Mouse (Mus musculus) hindbrain, embryonic 14.5 days (tissue): ENCODE measurements around the gene Ociad1. TPM values are rescaled to one million over a fixed set of nuclear protein-coding genes. Genes with fewer than 3 reads are reported as not detected.

Source experiments
- ATAC-seq: fragments of 200-750 bp; cut with Nextera tagmentation; 2 replicates; pipeline ENCODE4 v1.8.0; 2017; ENCODE audit warnings: moderate number of reproducible peaks, mild to moderate bottlenecking, moderate TSS enrichment, moderate library complexity; ENCODE audit not compliant: low FRiP score
- DNase-seq: peaks from one replicate; pipeline ENCODE4 v3.0.0-alpha.2; 2015; ENCODE audit warnings: low spot score
- H3K27ac ChIP-seq: fragments of 300-500 bp; sonication (generic); 2 replicates; pipeline ENCODE4 v1.5.1; 2014; ENCODE audit warnings: mild to moderate bottlenecking, moderate library complexity
- H3K27me3 ChIP-seq: fragments of 300-500 bp; sonication (generic); 2 replicates; pipeline ENCODE4 v1.6.1; 2014; ENCODE audit warnings: mild to moderate bottlenecking, low read length, mixed read lengths; ENCODE audit not compliant: control insufficient read depth, insufficient read depth
- H3K36me3 ChIP-seq: fragments of 300-500 bp; sonication (generic); replicated peaks from 2 replicates; pipeline ENCODE4 v1.6.1; 2014; ENCODE audit not compliant: control insufficient read depth, insufficient read depth
- H3K4me1 ChIP-seq: fragments of 300-500 bp; sonication (generic); replicated peaks from 2 replicates; pipeline ENCODE4 v1.6.1; 2014; ENCODE audit warnings: antibody characterized with exemption, low read length, mixed read lengths; ENCODE audit not compliant: control insufficient read depth, insufficient read depth
- H3K4me2 ChIP-seq: fragments of 300-500 bp; sonication (generic); replicated peaks from 2 replicates; pipeline ENCODE4 v1.6.1; 2014; ENCODE audit warnings: mild to moderate bottlenecking, moderate library complexity
- H3K4me3 ChIP-seq: fragments of 300-500 bp; sonication (generic); replicated peaks from 2 replicates; pipeline ENCODE4 v1.5.1; 2014; ENCODE audit warnings: mild to moderate bottlenecking, low read length
- H3K9ac ChIP-seq: fragments of 300-500 bp; sonication (generic); 2 replicates; pipeline ENCODE4 v1.6.1; 2014
- H3K9me3 ChIP-seq: fragments of 300-500 bp; sonication (generic); 2 replicates; pipeline ENCODE4 v1.6.1; 2016; ENCODE audit warnings: low read length; ENCODE audit not compliant: control insufficient read depth
- WGBS: fragments of 180-500 bp; shearing (Covaris S2); extraction: QIAGEN DNeasy Blood & Tissue Kit; methylation state at CpG from one replicate; pipeline ENCODE4 v1.1.7; 2014; 5-methylcytosine and 5-hydroxymethylcytosine counted together
- polyA plus RNA-seq: library from polyadenylated mRNA; unstranded; fragments of >200 nt; fragmentation: Nextera tagmentation; extraction: Ambion mirVana; gene quantifications from 2 replicates; pipeline ENCODE4 v1.2.1, GENCODE M21; 2014

The Ociad1 gene
- polyA plus RNA-seq, 1 experiment from 2014 or later: 226 TPM

- H3K4me1 ChIP-seq: no peaks in the 10 kb centered on the region
- H3K9me3 ChIP-seq: no peaks in the 10 kb centered on the region
- H3K27me3 ChIP-seq: no peaks in the 10 kb centered on the region
- H3K27ac ChIP-seq: no peak overlapping the region
- H3K4me2 ChIP-seq: no peak overlapping the region
- H3K4me3 ChIP-seq: no peak overlapping the region
- H3K9ac ChIP-seq: no peak overlapping the region
- no peak for DNase-seq
- WGBS: 92% methylated on average over 7 of the region's 7 CpGs
- H3K36me3 ChIP-seq: peaks cover 82% of the 10 kb centered on the region
- no peak for ATAC-seq
These were observed 9.2 kb downstream of the Ociad1 start for GRCm38 (mm10) chr5:73301601-73302307.

DNA sequence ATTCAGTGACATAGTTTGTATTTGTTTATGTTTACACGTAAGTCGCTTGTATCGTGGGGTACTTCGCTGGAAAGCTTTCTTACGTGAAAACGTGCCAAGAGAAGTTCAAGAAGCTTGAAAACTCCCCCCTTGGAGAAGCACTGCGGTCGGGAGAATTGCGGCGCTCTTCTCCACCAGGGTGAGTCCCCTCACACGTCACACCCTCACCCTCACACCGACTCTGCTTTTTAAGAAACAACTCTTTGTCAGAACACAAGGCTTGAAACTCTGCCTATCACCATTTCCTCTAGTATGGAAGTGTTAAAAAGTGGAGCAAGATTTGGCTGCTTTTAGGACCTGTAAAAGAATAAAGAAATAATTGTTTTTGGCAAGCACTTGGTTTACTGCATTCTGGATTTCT lies 11.9 kb downstream of the Ociad1 start:
- Histone ChIP-seq H3K4me2 (no peak overlapping the region), H3K27ac (no peak overlapping the region), H3K36me3 (peaks cover 89% of the 10 kb centered on the region), H3K27me3 (no peaks in the 10 kb centered on the region), H3K4me3 (no peak overlapping the region), H3K9ac (no peak overlapping the region), H3K9me3 (no peaks in the 10 kb centered on the region), H3K4me1 (no peaks in the 10 kb centered on the region)
- 91% methylated on average over 12 of the region's 12 CpGs for WGBS
- ATAC-seq (no peak), DNase-seq (no peak)

GRCm38 (mm10) chr5:73306486-73306885 lies 13.9 kb downstream of the Ociad1 start:
- Histone ChIP-seq H3K27ac (no peak overlapping the region), H3K4me1 (no peaks in the 10 kb centered on the region), H3K9me3 (no peaks in the 10 kb centered on the region), H3K4me2 (no peak overlapping the region), H3K27me3 (no peaks in the 10 kb centered on the region), H3K9ac (no peak overlapping the region), H3K36me3 (peaks cover 90% of the 10 kb centered on the region), H3K4me3 (no peak overlapping the region)
- no peak for ATAC-seq
- 97% methylated on average over 6 of the region's 6 CpGs for WGBS
- DNase-seq: no peak

DNA sequence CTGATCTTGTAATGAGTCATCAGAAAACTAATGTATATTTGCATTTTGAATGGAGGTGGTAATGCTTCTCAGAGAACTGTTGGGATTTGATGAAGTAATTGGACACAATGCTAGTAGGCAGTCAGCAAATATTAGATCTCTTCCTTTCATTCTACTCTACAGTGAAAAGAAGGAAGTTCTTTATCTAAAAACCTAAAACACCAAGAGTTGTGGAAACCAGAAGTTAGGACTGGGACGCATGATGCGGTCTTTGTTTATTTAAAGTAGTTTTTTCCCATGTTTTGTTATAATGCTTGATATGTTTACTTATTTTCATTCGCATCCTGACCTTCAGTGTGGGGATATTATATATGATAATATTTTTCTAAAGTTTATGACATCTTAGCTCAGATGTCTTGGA lies 14.7 kb downstream of the Ociad1 start:
- DNase-seq (no peak), ATAC-seq (no peak)
- H3K36me3 ChIP-seq: peaks cover 90% of the 10 kb centered on the region
- H3K9ac ChIP-seq: no peak overlapping the region
- H3K4me3 ChIP-seq: no peak overlapping the region
- WGBS: 93% methylated on average over 3 of the region's 3 CpGs
- no peaks in the 10 kb centered on the region for H3K9me3 ChIP-seq
- H3K4me2 ChIP-seq: no peak overlapping the region
- no peak overlapping the region for H3K27ac ChIP-seq
- H3K4me1 ChIP-seq: no peaks in the 10 kb centered on the region
- no peaks in the 10 kb centered on the region for H3K27me3 ChIP-seq

- 91% methylated on average over 4 of the region's 4 CpGs for WGBS
- Histone ChIP-seq H3K27me3 (no peaks in the 10 kb centered on the region), H3K36me3 (peaks cover 95% of the 10 kb centered on the region), H3K27ac (no peak overlapping the region), H3K4me2 (no peak overlapping the region), H3K4me1 (no peaks in the 10 kb centered on the region), H3K9ac (no peak overlapping the region), H3K9me3 (no peaks in the 10 kb centered on the region), H3K4me3 (no peak overlapping the region)
- no peak for DNase-seq
- no peak for ATAC-seq
These were observed 16.9 kb downstream of the Ociad1 start for GRCm38 (mm10) chr5:73309496-73309895.

GRCm38 (mm10) chr5:73310401-73310800 lies 17.8 kb downstream of the Ociad1 start:
- H3K4me3 ChIP-seq: no peak overlapping the region
- WGBS: 91% methylated on average over 1 of the region's 1 CpGs
- H3K27ac ChIP-seq: no peak overlapping the region
- no peak overlapping the region for H3K9ac ChIP-seq
- no peaks in the 10 kb centered on the region for H3K27me3 ChIP-seq
- no peak for DNase-seq
- H3K9me3 ChIP-seq: no peaks in the 10 kb centered on the region
- no peak for ATAC-seq
- peaks cover 95% of the 10 kb centered on the region for H3K36me3 ChIP-seq
- H3K4me2 ChIP-seq: no peak overlapping the region
- H3K4me1 ChIP-seq: no peaks in the 10 kb centered on the region

- H3K4me3 ChIP-seq: no peak overlapping the region
- no peak for DNase-seq
- H3K4me2 ChIP-seq: no peak overlapping the region
- no peaks in the 10 kb centered on the region for H3K9me3 ChIP-seq
- no peak for ATAC-seq
- H3K4me1 ChIP-seq: no peaks in the 10 kb centered on the region
- H3K36me3 ChIP-seq: peaks cover 96% of the 10 kb centered on the region
- no peak overlapping the region for H3K27ac ChIP-seq
- 98% methylated on average over 5 of the region's 5 CpGs for WGBS
- H3K9ac ChIP-seq: no peak overlapping the region
- no peaks in the 10 kb centered on the region for H3K27me3 ChIP-seq
These were observed 18.9 kb downstream of the Ociad1 start for GRCm38 (mm10) chr5:73311458-73311857.

GRCm38 (mm10) chr5:73313591-73313990 lies 21.0 kb downstream of the Ociad1 start:
- no peak overlapping the region for H3K4me3 ChIP-seq
- WGBS: 92% methylated on average over 10 of the region's 10 CpGs
- H3K4me2 ChIP-seq: no peak overlapping the region
- no peak overlapping the region for H3K27ac ChIP-seq
- no peaks in the 10 kb centered on the region for H3K27me3 ChIP-seq
- H3K9ac ChIP-seq: no peak overlapping the region
- H3K4me1 ChIP-seq: no peaks in the 10 kb centered on the region
- H3K9me3 ChIP-seq: no peaks in the 10 kb centered on the region
- DNase-seq (no peak), ATAC-seq (no peak)
- peaks cover 82% of the 10 kb centered on the region for H3K36me3 ChIP-seq

DNA sequence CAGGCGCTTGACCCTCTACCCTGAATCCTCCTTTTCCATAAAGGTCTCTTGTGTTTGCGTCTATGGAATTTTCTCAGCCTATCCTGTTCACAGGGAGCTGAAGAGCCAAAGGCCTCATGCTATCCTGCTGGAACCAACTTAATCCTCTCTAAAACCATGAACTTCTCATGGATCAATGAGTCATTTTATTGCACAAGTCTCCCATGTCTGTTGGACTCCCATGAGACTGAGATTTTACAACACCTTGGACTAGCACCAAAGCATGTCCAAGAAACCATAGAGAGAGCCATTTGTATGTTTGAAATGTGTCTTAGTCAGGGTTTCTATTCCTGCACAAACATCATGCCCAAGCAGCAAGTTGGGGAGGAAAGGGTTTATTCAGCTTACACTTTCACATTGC lies 22.1 kb downstream of the Ociad1 start:
- 95% methylated on average over 2 of the region's 2 CpGs for WGBS
- Histone ChIP-seq H3K9ac (no peak overlapping the region), H3K4me2 (no peak overlapping the region), H3K36me3 (peaks cover 73% of the 10 kb centered on the region), H3K9me3 (no peaks in the 10 kb centered on the region), H3K27me3 (no peaks in the 10 kb centered on the region), H3K27ac (no peak overlapping the region), H3K4me1 (no peaks in the 10 kb centered on the region), H3K4me3 (no peak overlapping the region)
- DNase-seq (no peak), ATAC-seq (no peak)

DNA sequence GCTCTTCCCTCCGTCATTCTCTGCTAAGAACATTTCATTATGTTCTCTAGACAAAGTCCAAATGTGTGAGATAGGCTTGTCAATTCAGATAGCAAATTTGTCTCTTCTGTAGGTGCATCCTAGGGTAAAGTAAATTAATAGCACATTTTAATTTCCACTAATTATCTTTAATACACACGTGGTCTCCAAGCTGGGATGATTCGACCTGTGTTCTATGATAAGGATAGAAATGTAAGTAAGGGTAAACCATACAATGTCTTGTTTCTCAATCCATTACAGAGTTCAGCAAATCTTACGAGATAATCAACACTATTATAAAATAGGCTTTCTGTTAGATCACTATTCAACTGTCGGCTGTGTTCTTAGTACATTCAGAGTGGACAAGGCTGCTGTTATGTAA lies 26.7 kb downstream of the Ociad1 start:
- no peak overlapping the region for H3K27ac ChIP-seq
- 92% methylated on average over 5 of the region's 5 CpGs for WGBS
- H3K4me3 ChIP-seq: no peak overlapping the region
- ATAC-seq (no peak), DNase-seq (no peak)
- no peaks in the 10 kb centered on the region for H3K27me3 ChIP-seq
- H3K36me3 ChIP-seq: peaks cover 32% of the 10 kb centered on the region
- H3K9ac ChIP-seq: no peak overlapping the region
- H3K4me1 ChIP-seq: no peaks in the 10 kb centered on the region
- no peak overlapping the region for H3K4me2 ChIP-seq
- H3K9me3 ChIP-seq: no peaks in the 10 kb centered on the region
